Mouse (Mus musculus) E14TG2a.4 (cell line): ENCODE data around the gene Dock8.

Experiments
- H3K27me3 ChIP-seq: 2 replicates; pipeline ENCODE4 v1.6.1; 2014; ENCODE audit warnings: low read length, control low read depth; ENCODE audit not compliant: insufficient read depth
- H3K36me3 ChIP-seq: 2 replicates; pipeline ENCODE4 v1.6.1; 2014; ENCODE audit warnings: low read length, control low read depth; ENCODE audit not compliant: insufficient read depth
- H3K4me1 ChIP-seq: replicated peaks from 2 replicates; pipeline ENCODE4 v1.6.1; 2014; ENCODE audit warnings: low read depth, low read length, control low read depth
- H3K4me3 ChIP-seq: replicated peaks from 2 replicates; pipeline ENCODE4 v1.5.1; 2014; ENCODE audit warnings: mild to moderate bottlenecking, low read length
- H3K9me3 ChIP-seq: 2 replicates; pipeline ENCODE4 v1.6.1; 2014; ENCODE audit warnings: low read length, control low read depth
- CTCF ChIP-seq: conservative IDR thresholded peaks from 2 replicates; pipeline ENCODE4 v1.5.1; 2014; ENCODE audit warnings: low read length
- NANOG ChIP-seq: IDR thresholded peaks from 2 replicates; pipeline ENCODE4 v1.6.1; 2014; ENCODE audit warnings: borderline replicate concordance, low read length, mixed read lengths
- POU5F1 ChIP-seq: IDR thresholded peaks from 2 replicates; pipeline ENCODE4 v1.6.1; 2014; ENCODE audit warnings: low read length, borderline replicate concordance

Dock8 gene

DNA sequence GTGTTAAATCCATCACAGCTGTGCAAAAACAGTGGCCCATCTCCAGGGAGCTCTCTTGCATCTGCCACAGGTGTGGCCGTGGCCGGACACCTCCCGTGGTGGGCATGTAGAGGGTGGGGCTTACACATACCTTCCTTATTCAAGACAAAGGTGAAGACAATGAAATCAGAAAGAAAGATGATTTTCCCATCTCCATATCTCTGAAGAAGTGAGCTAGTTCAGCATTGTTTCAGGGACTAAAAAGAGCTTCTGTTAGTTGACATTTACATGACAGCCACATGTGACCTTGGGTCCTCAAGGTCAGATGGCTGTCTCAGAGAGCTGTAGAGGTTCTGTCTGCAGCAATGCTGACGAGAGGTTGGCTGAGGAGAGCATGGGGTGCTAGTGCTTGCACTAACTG is 99.6 kb downstream of the Dock8 start:
- H3K27me3 ChIP-seq, result no peaks in the 10 kb centered on the region
- no peaks in the 10 kb centered on the region for H3K36me3 ChIP-seq
- TF ChIP-seq NANOG (no peak), CTCF (no peak), POU5F1 (no peak)
- no peak overlapping the region for H3K4me3 ChIP-seq
- H3K4me1 ChIP-seq, result peaks cover 13% of the 10 kb centered on the region
- H3K9me3 ChIP-seq, result peaks cover 5% of the 10 kb centered on the region; the same call in 1 of the 2 replicates

DNA sequence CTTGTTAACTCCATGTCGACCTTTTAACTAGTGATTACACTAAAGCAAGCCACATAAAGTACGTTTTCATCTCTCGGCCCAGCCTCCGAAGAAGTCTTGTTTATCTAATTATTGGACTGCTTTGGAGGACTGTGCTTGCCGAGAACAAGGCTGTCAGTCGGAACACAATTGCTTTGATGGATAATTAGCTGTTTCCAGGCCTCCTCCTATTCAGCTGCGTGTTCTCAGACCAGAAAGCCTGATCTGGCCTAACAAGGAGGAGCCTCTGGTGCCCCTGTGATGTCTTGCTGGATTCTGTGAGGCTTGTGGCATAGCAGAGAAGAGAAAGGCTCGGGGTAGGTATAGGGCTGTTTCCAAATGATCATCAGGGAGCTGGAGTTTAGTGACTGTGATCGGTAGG is 106.3 kb downstream of the Dock8 start:
- H3K4me3 ChIP-seq, result no peak overlapping the region

DNA sequence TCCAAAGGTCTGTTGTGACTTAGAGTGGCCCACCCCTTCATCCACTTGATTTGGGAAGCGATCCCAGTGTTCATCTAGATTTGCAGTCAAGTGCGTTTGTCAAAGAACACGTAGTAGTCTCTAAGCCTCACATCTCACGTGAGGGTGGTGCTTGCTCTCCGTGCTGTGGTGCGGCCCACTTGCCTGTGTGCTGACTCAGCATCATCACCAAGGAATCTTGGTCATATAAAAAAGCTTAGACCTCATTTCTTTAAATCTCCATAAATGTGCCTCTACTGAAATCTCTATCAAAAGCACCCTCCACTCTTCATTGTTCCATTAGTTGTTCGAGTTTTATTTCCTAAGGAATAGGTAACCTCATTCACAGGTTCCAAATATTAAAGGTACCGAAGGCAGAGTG is 107.0 kb downstream of the Dock8 start:
- Histone ChIP-seq H3K27me3 (0 out of 2 replicates have a peak, but pooled peaks cover 2% of the 10 kb centered on the region), H3K4me1 (no peaks in the 10 kb centered on the region), H3K4me3 (no peak overlapping the region), H3K9me3 (peaks cover 12% of the 10 kb centered on the region), H3K36me3 (no peaks in the 10 kb centered on the region)
- TF ChIP-seq CTCF, result no peak
- no peak for TF ChIP-seq POU5F1
- TF ChIP-seq NANOG, result no peak

More for the DNA sequence above, 106.3 kb downstream of the Dock8 start:
- peaks cover 12% of the 10 kb centered on the region for H3K9me3 ChIP-seq
- TF ChIP-seq NANOG (no peak), POU5F1 (no peak), CTCF (no peak)
- H3K27me3 ChIP-seq, result 0 out of 2 replicates have a peak, but pooled peaks cover 2% of the 10 kb centered on the region
- no peaks in the 10 kb centered on the region for H3K4me1 ChIP-seq
- no peaks in the 10 kb centered on the region for H3K36me3 ChIP-seq

DNA sequence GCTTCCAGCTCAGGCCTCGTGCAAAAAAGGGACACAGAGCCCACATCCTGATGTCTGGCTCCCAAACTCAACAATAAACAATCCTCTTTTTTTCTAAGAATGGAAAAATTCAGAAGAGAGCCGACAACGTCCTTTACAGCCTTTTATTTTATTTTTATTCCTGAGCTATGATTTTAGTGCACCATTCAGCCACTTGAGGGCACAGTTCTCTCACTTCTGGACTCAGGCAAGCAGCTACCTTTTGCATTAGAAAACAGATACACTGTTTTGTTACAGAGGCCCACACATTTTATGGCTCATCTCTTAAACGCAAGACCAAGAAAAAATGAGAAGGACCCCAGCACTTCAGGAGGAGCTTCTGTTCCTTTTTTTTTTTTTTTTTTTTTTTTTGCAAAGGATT is 108.1 kb downstream of the Dock8 start:
- Histone ChIP-seq H3K4me3 (no peak overlapping the region), H3K27me3 (peaks cover 9% of the 10 kb centered on the region), H3K4me1 (no peaks in the 10 kb centered on the region), H3K9me3 (peaks cover 12% of the 10 kb centered on the region), H3K36me3 (no peaks in the 10 kb centered on the region)
- TF ChIP-seq CTCF (peak; percentile 41), POU5F1 (no peak)

DNA sequence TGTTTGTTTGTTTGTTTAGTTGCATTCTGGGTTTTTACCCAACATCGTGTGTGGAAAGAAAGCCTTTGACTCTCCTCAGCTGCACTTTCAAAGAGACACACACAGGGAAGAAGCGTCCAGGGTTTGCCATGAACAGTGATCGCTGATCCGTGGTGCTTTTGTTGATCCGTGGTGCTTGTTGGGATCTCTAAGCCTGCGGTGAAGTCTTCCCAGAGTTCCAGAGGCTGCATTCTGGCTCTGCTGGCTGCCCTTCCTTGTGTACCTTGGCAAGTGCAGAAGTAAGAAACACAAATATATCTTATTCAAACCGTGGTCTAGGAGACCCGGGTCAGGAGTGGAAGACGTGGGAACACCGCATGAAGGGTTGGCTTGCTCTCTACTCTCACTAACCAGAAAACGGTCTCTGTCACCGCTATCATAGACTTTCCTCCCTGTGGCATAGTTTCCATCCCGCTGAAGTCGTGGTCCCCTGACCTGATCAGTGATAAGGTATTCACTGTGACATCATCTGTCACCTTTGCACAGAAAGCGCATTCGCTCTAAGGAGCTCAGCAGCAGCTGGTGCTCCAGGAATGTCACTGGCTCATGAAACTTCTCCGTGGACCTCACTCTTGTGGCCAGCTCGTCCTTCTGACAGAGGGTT is 112.4 kb downstream of the Dock8 start:
- no peaks in the 10 kb centered on the region for H3K4me1 ChIP-seq
- no peak overlapping the region for H3K4me3 ChIP-seq
- peaks cover 11% of the 10 kb centered on the region; the same call in 1 of the 2 replicates for H3K9me3 ChIP-seq
- TF ChIP-seq POU5F1 (no peak), NANOG (no peak), CTCF (no peak)
- H3K36me3 ChIP-seq, result no peaks in the 10 kb centered on the region
- peaks cover 8% of the 10 kb centered on the region for H3K27me3 ChIP-seq

DNA sequence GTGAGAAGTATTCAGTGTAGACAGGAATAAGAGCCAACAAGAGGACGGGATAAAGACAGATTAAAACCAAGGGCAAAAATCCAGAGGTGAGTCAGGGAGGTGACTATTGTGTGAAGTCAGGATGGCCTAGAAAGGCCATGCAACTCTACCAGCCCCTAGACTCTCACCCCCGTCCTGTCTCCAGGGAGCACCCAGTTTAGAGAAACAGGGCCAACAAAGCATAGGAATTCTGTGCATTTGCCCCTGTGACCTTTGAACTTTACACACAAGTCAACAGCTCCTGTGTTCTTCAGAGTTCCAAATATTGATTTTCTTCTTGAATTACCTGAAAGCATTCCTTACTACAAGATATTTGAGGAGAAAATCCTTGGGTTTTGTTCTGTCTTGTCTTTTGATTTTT is 117.6 kb downstream of the Dock8 start:
- H3K9me3 ChIP-seq, result peaks cover 10% of the 10 kb centered on the region; the same call in 1 of the 2 replicates
- no peak overlapping the region for H3K4me3 ChIP-seq
- peaks cover 3% of the 10 kb centered on the region for H3K27me3 ChIP-seq
- TF ChIP-seq NANOG (no peak), CTCF (no peak), POU5F1 (no peak)
- H3K4me1 ChIP-seq, result no peaks in the 10 kb centered on the region
- H3K36me3 ChIP-seq, result no peaks in the 10 kb centered on the region

DNA sequence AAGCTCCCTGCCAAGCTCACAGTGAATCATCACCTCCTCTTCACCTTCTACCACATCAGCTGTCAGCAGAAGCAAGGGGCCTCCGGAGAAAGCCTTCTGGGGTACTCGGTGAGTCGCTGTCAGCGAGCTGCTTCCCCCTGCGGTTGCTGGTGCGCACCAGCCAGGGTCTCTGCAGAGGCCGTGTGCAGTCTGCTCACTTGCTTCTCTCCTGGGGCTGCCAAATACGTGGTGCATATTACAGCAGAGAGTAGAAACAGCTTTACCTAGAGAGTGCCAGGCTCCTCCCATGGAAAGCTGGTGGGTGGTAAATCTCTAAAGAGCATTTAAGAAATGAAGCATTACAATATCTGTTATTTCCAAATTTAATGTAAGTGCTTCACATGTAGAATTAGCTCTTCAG is 123.1 kb downstream of the Dock8 start:
- TF ChIP-seq POU5F1, result no peak
- Histone ChIP-seq H3K9me3 (no peaks in the 10 kb centered on the region), H3K4me1 (peaks cover 2% of the 10 kb centered on the region; the same call in 1 of the 2 replicates), H3K27me3 (peaks cover 3% of the 10 kb centered on the region; the same call in 1 of the 2 replicates), H3K36me3 (no peaks in the 10 kb centered on the region), H3K4me3 (no peak overlapping the region)

DNA sequence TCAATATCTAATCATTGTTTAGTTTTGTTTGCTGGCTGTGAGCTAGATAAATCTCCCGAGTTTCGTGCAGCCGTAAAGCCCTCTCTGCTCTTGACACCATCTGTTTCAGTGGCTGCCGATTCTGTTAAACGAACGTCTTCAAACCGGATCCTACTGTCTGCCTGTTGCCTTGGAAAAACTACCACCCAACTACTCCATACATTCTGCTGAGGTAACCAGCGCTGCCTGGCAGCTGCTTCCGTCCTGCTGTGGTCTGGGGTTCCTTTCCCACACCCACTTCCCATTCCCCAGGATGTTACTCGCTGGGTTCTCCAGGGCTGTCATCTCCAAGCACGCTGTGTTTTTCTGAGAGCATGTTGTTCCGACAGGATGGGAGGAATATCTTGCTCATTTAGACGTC is 123.7 kb downstream of the Dock8 start:
- Histone ChIP-seq H3K9me3 (no peaks in the 10 kb centered on the region), H3K36me3 (no peaks in the 10 kb centered on the region), H3K4me3 (no peak overlapping the region), H3K4me1 (peaks cover 4% of the 10 kb centered on the region; the same call in 1 of the 2 replicates), H3K27me3 (peaks cover 3% of the 10 kb centered on the region; the same call in 1 of the 2 replicates)
- TF ChIP-seq CTCF (no peak), NANOG (no peak), POU5F1 (no peak)

DNA sequence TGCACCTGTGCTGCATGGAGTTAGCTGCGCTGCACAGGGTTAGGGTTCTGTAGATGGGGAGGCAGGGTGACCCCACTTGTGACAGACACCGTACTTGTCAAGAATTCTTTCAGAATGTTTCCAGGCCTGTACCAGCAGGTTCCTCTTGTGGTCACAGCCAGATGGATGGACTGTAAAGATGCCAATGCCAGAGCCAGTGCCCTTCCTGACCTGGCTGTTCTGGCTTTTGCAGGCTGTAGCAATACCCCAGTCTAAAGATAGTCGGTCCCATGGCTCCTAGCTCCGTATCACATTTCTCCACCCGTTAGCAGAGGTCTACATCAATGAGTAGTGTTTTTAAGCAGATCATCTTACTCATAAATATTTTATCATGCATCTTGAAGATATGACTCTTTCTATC is 124.1 kb downstream of the Dock8 start:
- Histone ChIP-seq H3K9me3 (no peaks in the 10 kb centered on the region), H3K4me3 (no peak overlapping the region), H3K27me3 (peaks cover 3% of the 10 kb centered on the region; the same call in 1 of the 2 replicates), H3K4me1 (peaks cover 4% of the 10 kb centered on the region; the same call in 1 of the 2 replicates), H3K36me3 (no peaks in the 10 kb centered on the region)
- no peak for TF ChIP-seq POU5F1
- TF ChIP-seq CTCF, result no peak
- no peak for TF ChIP-seq NANOG
